Mouse (Mus musculus) liver, embryonic 14.5 days (tissue): ENCODE measurements around the gene Eme2. TPM values are rescaled to one million over a fixed set of nuclear protein-coding genes. Genes with fewer than 3 reads are reported as not detected.

Source experiments
- ATAC-seq: fragments of 200-750 bp; cut with Nextera tagmentation; 2 replicates; pipeline ENCODE4 v1.8.0; 2017; ENCODE audit warnings: moderate number of reproducible peaks, mild to moderate bottlenecking, moderate library complexity; ENCODE audit not compliant: insufficient read depth
- DNase-seq, 3 experiments: peaks; one replicate each; pipeline ENCODE4 v3.0.0-alpha.2; 2012 to 2013; ENCODE audit warnings: low read depth in 3 of 3, low spot score in 3 of 3
- H3K27ac ChIP-seq: fragments of 300-500 bp; sonication (generic); 2 replicates; pipeline ENCODE4 v1.5.1; 2014; ENCODE audit warnings: moderate library complexity, mild to moderate bottlenecking, control low read depth, inconsistent platforms
- H3K27me3 ChIP-seq: fragments of 300-500 bp; sonication (generic); 2 replicates; pipeline ENCODE4 v1.6.1; 2014; ENCODE audit warnings: mild to moderate bottlenecking, low read length, moderate library complexity; ENCODE audit not compliant: control insufficient read depth, insufficient read depth
- H3K36me3 ChIP-seq: fragments of 300-500 bp; sonication (generic); replicated peaks from 2 replicates; pipeline ENCODE4 v1.6.1; 2014; ENCODE audit warnings: low read depth; ENCODE audit not compliant: control insufficient read depth, insufficient read depth
- H3K4me1 ChIP-seq, 2 experiments: fragments of 200-500 bp in 1 of 2; fragments of 300-500 bp in 1 of 2; sonication (generic) in 1 of 2; replicated peaks; 2 replicates each; pipeline ENCODE4 v1.6.1; 2012 to 2014; ENCODE audit warnings: antibody characterized with exemption in 1 of 2, inconsistent platforms in 1 of 2, low read length in 1 of 2; ENCODE audit not compliant: control insufficient read depth in 2 of 2, insufficient read depth in 2 of 2
- H3K4me2 ChIP-seq: fragments of 300-500 bp; sonication (generic); 2 replicates; pipeline ENCODE4 v1.6.1; 2014; ENCODE audit warnings: low read depth, mild to moderate bottlenecking, control low read depth, moderate library complexity
- H3K4me3 ChIP-seq, 2 experiments: fragments of 200-500 bp in 1 of 2; fragments of 300-500 bp in 1 of 2; sonication (generic) in 1 of 2; 2 replicates each; pipeline ENCODE4 v1.5.1; 2012 to 2014; ENCODE audit warnings: low read depth in 2 of 2, low read length in 2 of 2, mild to moderate bottlenecking in 2 of 2, control low read depth in 1 of 2, inconsistent platforms in 1 of 2, moderate library complexity in 1 of 2; ENCODE audit not compliant: insufficient read depth in 1 of 2
- H3K9ac ChIP-seq: fragments of 300-500 bp; sonication (generic); replicated peaks from 2 replicates; pipeline ENCODE4 v1.6.1; 2014; ENCODE audit warnings: mild to moderate bottlenecking, control low read depth, moderate library complexity
- H3K9me3 ChIP-seq: fragments of 300-500 bp; sonication (generic); 2 replicates; pipeline ENCODE4 v1.6.1; 2016; ENCODE audit warnings: low read length, mixed read lengths; ENCODE audit not compliant: control insufficient read depth
- CTCF ChIP-seq: IDR thresholded peaks from 2 replicates; pipeline ENCODE4 v1.5.1; 2016; ENCODE audit warnings: antibody characterized with exemption, low read depth, control low read depth
- EP300 ChIP-seq: IDR thresholded peaks from 2 replicates; pipeline ENCODE4 v1.6.1; 2016; ENCODE audit warnings: antibody characterized with exemption, low read depth
- WGBS: fragments of 180-500 bp; shearing (Covaris S2); extraction: QIAGEN DNeasy Blood & Tissue Kit; methylation state at CpG from one replicate; pipeline ENCODE4 v1.1.7; 2014; ENCODE audit not compliant: insufficient replicate concordance; 5-methylcytosine and 5-hydroxymethylcytosine counted together
- polyA plus RNA-seq, 2 experiments: library from polyadenylated mRNA; depleted of rRNA in 1 of 2; stranded (reverse) in 1 of 2; unstranded in 1 of 2; fragments of >200 nt; fragmentation: Nextera tagmentation in 1 of 2; extraction: Ambion mirVana in 1 of 2; gene quantifications; 2 replicates each; pipeline versions ENCODE4 v1.2.1 to v1.2.3; 2012 to 2014

Gene Eme2
- polyA plus RNA-seq, 2 experiments: 7.4 to 9.4 TPM

DNA sequence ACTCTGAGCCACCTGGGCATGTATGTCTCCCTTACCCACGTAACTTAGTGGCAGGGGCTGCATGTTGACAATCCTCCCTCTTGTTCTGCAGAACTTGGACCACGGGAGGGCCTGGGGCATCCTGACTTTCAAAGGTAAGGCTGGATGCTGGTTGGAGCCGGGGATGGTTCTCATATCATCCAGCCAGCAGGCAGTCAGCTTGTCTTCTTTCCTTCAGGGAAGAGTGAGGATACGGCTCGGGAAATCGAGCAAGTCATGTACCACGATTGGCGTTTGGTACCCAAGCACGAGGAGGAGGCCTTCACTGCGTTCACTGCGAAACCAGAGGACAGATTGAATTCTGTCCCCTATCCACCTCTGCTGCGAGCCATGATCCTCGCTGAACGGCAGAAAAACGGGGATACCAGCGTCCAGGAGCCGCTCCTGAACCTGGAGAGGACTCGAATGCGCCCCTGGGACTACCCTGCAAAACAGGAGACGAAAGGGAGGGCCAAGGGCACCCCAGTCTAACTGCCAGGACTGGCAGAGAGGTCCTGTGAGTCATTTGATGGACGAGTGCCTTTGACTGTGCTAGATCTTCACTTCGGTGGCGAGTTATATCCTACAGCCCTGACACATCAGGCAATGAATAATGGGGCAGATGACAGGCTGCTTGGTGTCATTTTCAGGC is 819 bp upstream of the Eme2 start:
- TF ChIP-seq CTCF (no peak), EP300 (no peak)
- no peaks in the 10 kb centered on the region for H3K9me3 ChIP-seq
- H3K4me3 ChIP-seq: peak overlapping the region; percentile 83 to 99
- H3K4me1 ChIP-seq: peaks cover 13 to 16% of the 10 kb centered on the region in 2 experiments; a peak in 3 of 4 replicates
- WGBS: 9% methylated on average over 23 of the region's 23 CpGs
- H3K27ac ChIP-seq: peak overlapping the region; percentile 55
- H3K4me2 ChIP-seq: peak overlapping the region; percentile 97
- ATAC-seq (peak; percentile 3; the same call in 1 of the 2 replicates), DNase-seq (no peak)
- H3K9ac ChIP-seq: peak overlapping the region; percentile 87
- peaks cover 54% of the 10 kb centered on the region for H3K36me3 ChIP-seq
- no peaks in the 10 kb centered on the region for H3K27me3 ChIP-seq

DNA sequence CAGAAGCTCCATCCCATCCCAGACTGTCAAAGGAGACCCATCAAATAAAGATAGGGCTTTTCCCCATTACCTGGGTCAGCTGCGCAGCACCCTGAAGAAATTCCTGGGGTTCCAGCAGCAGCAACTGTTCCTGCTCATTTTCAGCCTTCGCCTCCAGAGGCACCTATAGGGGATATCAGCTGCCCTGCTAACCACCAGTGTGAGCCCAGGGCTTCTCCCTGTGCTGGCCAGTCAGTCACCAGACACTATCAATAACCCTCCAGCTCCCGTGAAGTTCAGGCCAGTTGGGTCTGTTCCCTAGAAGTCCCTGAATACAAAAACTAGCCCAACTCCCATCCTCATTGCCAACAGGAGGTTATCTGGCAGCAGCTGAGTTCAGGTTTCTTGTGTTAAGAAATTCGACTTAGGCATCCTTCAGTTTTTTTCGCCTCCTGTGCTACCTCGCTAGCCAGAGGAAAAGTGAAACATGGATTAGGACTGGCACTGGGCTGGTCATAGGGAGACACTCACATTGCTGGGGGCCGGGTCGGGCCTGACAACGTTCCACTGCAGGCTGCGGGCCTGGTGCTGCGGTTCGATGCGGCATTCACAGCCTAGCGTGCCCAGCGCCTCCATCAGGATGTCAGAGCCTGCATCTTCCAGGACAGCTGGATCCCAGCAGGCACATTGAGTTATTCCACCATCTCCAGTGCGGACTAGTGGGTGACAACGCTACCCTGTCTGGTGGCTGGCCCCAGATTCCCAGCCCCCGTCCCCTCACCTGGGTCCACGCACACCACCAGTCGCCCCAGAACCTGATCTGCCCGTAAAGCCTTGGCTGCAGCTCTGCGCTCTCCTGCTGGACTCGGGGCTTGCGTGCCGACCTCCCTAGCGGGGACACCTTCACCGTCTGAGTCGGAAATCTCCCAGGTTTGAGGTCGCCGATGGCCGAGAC is 559 bp downstream of the Eme2 start:
- Histone ChIP-seq H3K27ac (peak overlapping the region; percentile 55), H3K36me3 (peaks cover 54% of the 10 kb centered on the region), H3K4me2 (peak overlapping the region; percentile 97), H3K4me3 (peak overlapping the region; percentile 83 to 99), H3K27me3 (no peaks in the 10 kb centered on the region), H3K9me3 (no peaks in the 10 kb centered on the region), H3K9ac (peak overlapping the region; percentile 87), H3K4me1 (peaks cover 13 to 16% of the 10 kb centered on the region in 2 experiments; a peak in 3 of 4 replicates)
- TF ChIP-seq CTCF (0 out of 2 replicates have a peak, but pooled peaks have one; percentile 17), EP300 (no peak)
- ATAC-seq (peak; percentile 14; the same call in 1 of the 2 replicates), DNase-seq (no peak)
- WGBS: 9% methylated on average over 31 of the region's 31 CpGs

DNA sequence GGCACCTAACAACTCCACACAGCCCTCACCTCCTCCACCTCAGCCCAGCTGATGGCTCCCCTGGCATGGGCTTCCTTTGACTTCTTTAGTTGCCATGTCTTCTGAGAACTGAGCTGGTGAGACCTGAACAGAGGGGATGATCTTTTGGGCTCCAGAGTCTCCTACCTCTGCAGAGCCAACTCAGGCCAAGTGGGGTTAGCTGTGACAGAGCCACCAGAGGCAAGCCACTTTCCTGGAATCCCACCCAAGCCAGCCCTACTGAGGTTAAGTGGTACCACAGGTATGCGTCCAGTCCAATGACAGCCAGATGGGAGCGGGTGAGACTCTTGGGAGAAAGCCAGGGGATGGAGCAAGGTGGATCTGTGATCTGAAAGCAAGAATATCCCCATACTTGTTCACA is 1.6 kb downstream of the Eme2 start:
- WGBS: 92% methylated on average over 2 of the region's 2 CpGs
- Histone ChIP-seq H3K4me3 (no peak overlapping the region), H3K9ac (no peak overlapping the region)

GRCm38 (mm10) chr17:24892785-24893184 is 2.1 kb downstream of the Eme2 start:
- TF ChIP-seq CTCF: no peak
- no peak for TF ChIP-seq EP300
- Histone ChIP-seq H3K9ac (no peak overlapping the region), H3K9me3 (no peaks in the 10 kb centered on the region), H3K4me1 (peaks cover 18 to 21% of the 10 kb centered on the region in 2 experiments), H3K4me3 (no peak overlapping the region), H3K27me3 (no peaks in the 10 kb centered on the region), H3K27ac (no peak overlapping the region), H3K4me2 (no peak overlapping the region), H3K36me3 (peaks cover 53% of the 10 kb centered on the region)
- DNase-seq (no peak), ATAC-seq (no peak)
- 89% methylated on average over 12 of the region's 12 CpGs for WGBS

More for the DNA sequence above, 1.6 kb downstream of the Eme2 start:
- peaks cover 13 to 17% of the 10 kb centered on the region in 2 experiments; a peak in 3 of 4 replicates for H3K4me1 ChIP-seq
- TF ChIP-seq CTCF (no peak), EP300 (no peak)
- peaks cover 53% of the 10 kb centered on the region for H3K36me3 ChIP-seq
- no peaks in the 10 kb centered on the region for H3K27me3 ChIP-seq
- DNase-seq (no peak), ATAC-seq (no peak)
- H3K4me2 ChIP-seq: no peak overlapping the region
- H3K9me3 ChIP-seq: no peaks in the 10 kb centered on the region
- no peak overlapping the region for H3K27ac ChIP-seq

- H3K27ac ChIP-seq: no peak overlapping the region
- TF ChIP-seq CTCF (no peak), EP300 (no peak)
- H3K9me3 ChIP-seq: no peaks in the 10 kb centered on the region
- H3K36me3 ChIP-seq: peaks cover 49% of the 10 kb centered on the region
- H3K9ac ChIP-seq: no peak overlapping the region
- H3K4me1 ChIP-seq: peaks cover 18 to 21% of the 10 kb centered on the region in 2 experiments
- WGBS: 91% methylated on average over 13 of the region's 13 CpGs
- H3K4me2 ChIP-seq: no peak overlapping the region
- ATAC-seq (no peak), DNase-seq (no peak)
- H3K27me3 ChIP-seq: no peaks in the 10 kb centered on the region
- H3K4me3 ChIP-seq: no peak overlapping the region
Measured at GRCm38 (mm10) chr17:24891321-24891720, 3.6 kb downstream of the Eme2 start.
